Mouse (Mus musculus): ENCODE measurements around the gene Thap7.
"Not testable (repeated sequence)": the region's sequence is repeated elsewhere in the genome, so short reads cannot be mapped to it uniquely, and the experiment has no call there.

The Thap7 gene

GRCm38 (mm10) chr16:17532271-17532670, 1.3 kb upstream of the Thap7 start:
- DNase-seq (ENCODE audit: extremely low spot score, low spot score): no peak

- no peak for DNase-seq (ENCODE audit: extremely low spot score, low spot score)
Measured at GRCm38 (mm10) chr16:17529981-17530586, 852 bp downstream of the Thap7 start.

- no peak for DNase-seq (ENCODE audit: extremely low spot score, low spot score)
Measured at GRCm38 (mm10) chr16:17528276-17528675, 2.7 kb downstream of the Thap7 start.

GRCm38 (mm10) chr16:17527606-17528005, 3.3 kb downstream of the Thap7 start:
- DNase-seq (ENCODE audit: extremely low spot score, low spot score): no peak

- no peak for DNase-seq (ENCODE audit: extremely low spot score, low spot score)
Measured at GRCm38 (mm10) chr16:17526223-17526622, 4.7 kb downstream of the Thap7 start.

GRCm38 (mm10) chr16:17525524-17525923, 5.4 kb downstream of the Thap7 start:
- no peak for DNase-seq (ENCODE audit: extremely low spot score, low spot score)

- DNase-seq (ENCODE audit: extremely low spot score, low spot score): no peak
Measured at GRCm38 (mm10) chr16:17524156-17524555, 6.8 kb downstream of the Thap7 start.

GRCm38 (mm10) chr16:17518910-17519309, 12.0 kb downstream of the Thap7 start:
- no peak for DNase-seq (ENCODE audit: extremely low spot score, low spot score)

- no peak for DNase-seq (ENCODE audit: extremely low spot score, low spot score)
Measured at GRCm38 (mm10) chr16:17511431-17511830, 19.5 kb downstream of the Thap7 start.

- no peak for DNase-seq (ENCODE audit: extremely low spot score, low spot score)
Measured at GRCm38 (mm10) chr16:17510686-17511085, 20.2 kb downstream of the Thap7 start.

- DNase-seq (ENCODE audit: extremely low spot score, low spot score): no peak
Measured at GRCm38 (mm10) chr16:17510143-17510542, 20.8 kb downstream of the Thap7 start.

GRCm38 (mm10) chr16:17509240-17509597, 21.7 kb downstream of the Thap7 start:
- no peak for DNase-seq (ENCODE audit: extremely low spot score, low spot score)

GRCm38 (mm10) chr16:17508546-17509239, 22.2 kb downstream of the Thap7 start, which contains the start of gene Lztr1:
Gene Lztr1 (plus strand): TSS chr16:17508688.
- peak; percentile 91 for DNase-seq (ENCODE audit: extremely low spot score, low spot score)

- not testable (repeated sequence) for DNase-seq (ENCODE audit: extremely low spot score, low spot score)
Measured at GRCm38 (mm10) chr16:17508031-17508430, 22.9 kb downstream of the Thap7 start.

GRCm38 (mm10) chr16:17507018-17507552, 23.9 kb downstream of the Thap7 start:
- DNase-seq (ENCODE audit: extremely low spot score, low spot score): no peak

GRCm38 (mm10) chr16:17502681-17503080, 28.3 kb downstream of the Thap7 start:
- DNase-seq (ENCODE audit: extremely low spot score, low spot score): no peak

- peak; percentile 47 for DNase-seq (ENCODE audit: extremely low spot score, low spot score)
Measured at GRCm38 (mm10) chr16:17499249-17499883, 31.6 kb downstream of the Thap7 start.

- no peak for DNase-seq (ENCODE audit: extremely low spot score, low spot score)
Measured at GRCm38 (mm10) chr16:17496499-17497305, 34.2 kb downstream of the Thap7 start.

- DNase-seq (ENCODE audit: extremely low spot score, low spot score): no peak
Measured at GRCm38 (mm10) chr16:17491896-17492561, 38.9 kb downstream of the Thap7 start.

- no peak for DNase-seq (ENCODE audit: extremely low spot score, low spot score)
Measured at GRCm38 (mm10) chr16:17491154-17491553, 39.8 kb downstream of the Thap7 start.
